15 mouse cellular contexts compared by ENCODE assay signal in genomic region chr4:133941576-133941975, GRCm38 (mm10). TPM values are rescaled to one million over a fixed set of nuclear protein-coding genes. Genes with fewer than 3 reads are reported as not detected.
A peak's percentile ranks its signal among the peaks of the same experiment; 100 is the strongest.
DNase-seq lines count a peak whose midpoint lies in the region; ATAC-seq and TF ChIP-seq lines count a peak whose summit lies in the region.
"Had no signal": no experiment of that assay in that cellular context is flagged by ENCODE, and none has a peak within 500 bp of the region (broad histone marks: within the 10 kb centered on the region; RNA-seq: fewer than 3 reads in every experiment).

No protein-coding gene starts in this region.

- no peak for TF ChIP-seq EP300 in liver, postnatal 0 days (IDR thresholded peaks at IDR 0.05; ENCODE audit: low read depth)

- peak; percentile 36 for DNase-seq in adrenal gland, adult 8-10 months
- DNase-seq in adrenal gland, postnatal 4 days (ENCODE audit: low spot score in 2 of 2) = no peak
- DNase-seq in liver, postnatal 0 days = no peak
- no peak for DNase-seq in embryonic facial prominence, embryonic 10.5 days (ENCODE audit: low spot score)
- peak; percentile 28 to 31 for DNase-seq in lung, postnatal 4 days
- no peak for DNase-seq in spleen, postnatal 36 days (ENCODE audit: low spot score in 2 of 2)
- DNase-seq in kidney, adult 2 months = no peak
- DNase-seq: B cell, adult 2 months; cerebellum, adult 9-11 months; liver had no signal

- H3K4me3 ChIP-seq in liver, embryonic 16.5 days (ENCODE audit: low read depth, low read length) = no peak overlapping the region
- no peak overlapping the region for H3K4me3 ChIP-seq in liver, postnatal 0 days (ENCODE audit: low read depth, low read length)
- H3K4me3 ChIP-seq in embryonic facial prominence, embryonic 10.5 days = 0 out of 2 replicates have a peak overlapping the region, but pooled peaks have one; percentile 11
- no peak overlapping the region for H3K4me3 ChIP-seq in kidney, adult 2 months (ENCODE audit: insufficient read depth, low read depth, low read length)
- H3K4me3 ChIP-seq: embryonic facial prominence, embryonic 12.5 days; forebrain, embryonic 10.5 days; neural tube, embryonic 13.5 days had no signal

- 0 out of 2 replicates have a peak, but pooled peaks have one; percentile 9 for ATAC-seq in liver, embryonic 16.5 days (ENCODE audit: low read depth)
- ATAC-seq in liver, postnatal 0 days = no peak

- peaks cover 7% of the 10 kb centered on the region for H3K4me1 ChIP-seq in liver, embryonic 16.5 days (ENCODE audit: control insufficient read depth, low read depth, low read length)
- H3K4me1 ChIP-seq in liver, postnatal 0 days (ENCODE audit: insufficient read depth) = peaks cover 7% of the 10 kb centered on the region; the same call in 1 of the 2 replicates
- peaks cover 32% of the 10 kb centered on the region for H3K4me1 ChIP-seq in embryonic facial prominence, embryonic 10.5 days
- H3K4me1 ChIP-seq in kidney, adult 2 months (ENCODE audit: control insufficient read depth, insufficient read depth, low read length) = no peaks in the 10 kb centered on the region
- H3K4me1 ChIP-seq: neural tube, embryonic 13.5 days had no signal

- no peak overlapping the region for H3K27ac ChIP-seq in liver, embryonic 16.5 days (ENCODE audit: low read length)
- H3K27ac ChIP-seq in liver, postnatal 0 days (ENCODE audit: low read depth) = no peak overlapping the region
- H3K27ac ChIP-seq in embryonic facial prominence, embryonic 10.5 days (replicated peaks) = peak overlapping the region; percentile 57
- no peak overlapping the region for H3K27ac ChIP-seq in kidney, adult 2 months (ENCODE audit: insufficient read depth, low read depth, low read length)
- H3K27ac ChIP-seq: embryonic facial prominence, embryonic 12.5 days; forebrain, embryonic 10.5 days; kidney, postnatal 0 days; neural tube, embryonic 13.5 days had no signal

- H3K9ac ChIP-seq in liver, embryonic 16.5 days (ENCODE audit: low read depth, low read length) = no peak overlapping the region
- H3K9ac ChIP-seq in liver, postnatal 0 days (replicated peaks) = no peak overlapping the region
- H3K9ac ChIP-seq: embryonic facial prominence, embryonic 12.5 days; neural tube, embryonic 13.5 days had no signal

- no peak overlapping the region for H3K4me2 ChIP-seq in liver, embryonic 16.5 days (ENCODE audit: low read depth, low read length)
- H3K4me2 ChIP-seq in liver, postnatal 0 days (ENCODE audit: low read depth, low read length) = no peak overlapping the region
- H3K4me2 ChIP-seq: embryonic facial prominence, embryonic 12.5 days; neural tube, embryonic 13.5 days had no signal

- TF ChIP-seq CTCF in liver, postnatal 0 days (IDR thresholded peaks at IDR 0.05; ENCODE audit: low read depth) = no peak
- no peak for TF ChIP-seq CTCF in kidney, adult 2 months (conservative IDR thresholded peaks at IDR 0.05; ENCODE audit: insufficient read depth, insufficient read length, low read depth, low read length)

- 40% methylated on average over 3 of the region's 3 CpGs for WGBS in liver, embryonic 16.5 days (ENCODE audit: insufficient replicate concordance)
- WGBS in liver, postnatal 0 days (ENCODE audit: insufficient replicate concordance) = 50% methylated on average over 3 of the region's 3 CpGs
- WGBS in embryonic facial prominence, embryonic 10.5 days = 47% methylated on average over 3 of the region's 3 CpGs
- 65% methylated on average over 3 of the region's 3 CpGs for WGBS in kidney, adult 2 months

- TF ChIP-seq POLR2A in kidney, adult 2 months (IDR thresholded peaks at IDR 0.05; ENCODE audit: low read depth, low read length) = no peak

- H3K9me3 ChIP-seq in liver, embryonic 16.5 days (replicated peaks; ENCODE audit: control insufficient read depth, low read length) = no peaks in the 10 kb centered on the region
- no peaks in the 10 kb centered on the region for H3K9me3 ChIP-seq in liver, postnatal 0 days (ENCODE audit: low read length)
- 0 out of 2 replicates have a peak, but pooled peaks cover 7% of the 10 kb centered on the region for H3K9me3 ChIP-seq in embryonic facial prominence, embryonic 10.5 days
- H3K9me3 ChIP-seq: embryonic facial prominence, embryonic 12.5 days; neural tube, embryonic 13.5 days had no signal

- no peaks in the 10 kb centered on the region for H3K27me3 ChIP-seq in liver, embryonic 16.5 days (ENCODE audit: control insufficient read depth, insufficient read depth, low read depth, low read length)
- no peaks in the 10 kb centered on the region for H3K27me3 ChIP-seq in liver, postnatal 0 days (ENCODE audit: insufficient read depth, low read length)
- H3K27me3 ChIP-seq in embryonic facial prominence, embryonic 10.5 days (replicated peaks; ENCODE audit: low read depth, poor library complexity, severe bottlenecking) = no peaks in the 10 kb centered on the region
- no peaks in the 10 kb centered on the region for H3K27me3 ChIP-seq in kidney, adult 2 months (replicated peaks; ENCODE audit: control insufficient read depth, insufficient read depth, low read length)
- H3K27me3 ChIP-seq: embryonic facial prominence, embryonic 12.5 days; neural tube, embryonic 13.5 days had no signal

- H3K36me3 ChIP-seq in liver, embryonic 16.5 days (ENCODE audit: control insufficient read depth, insufficient read depth) = no peaks in the 10 kb centered on the region
- H3K36me3 ChIP-seq in liver, postnatal 0 days (replicated peaks; ENCODE audit: insufficient read depth, low read length) = no peaks in the 10 kb centered on the region
- H3K36me3 ChIP-seq in embryonic facial prominence, embryonic 10.5 days (replicated peaks) = no peaks in the 10 kb centered on the region
- no peaks in the 10 kb centered on the region for H3K36me3 ChIP-seq in kidney, adult 2 months (ENCODE audit: control insufficient read depth, insufficient read depth, low read length)
- H3K36me3 ChIP-seq: embryonic facial prominence, embryonic 12.5 days; forebrain, embryonic 10.5 days; neural tube, embryonic 13.5 days had no signal

RNA-seq across cellular contexts. Expression of gene Hmgn2, which starts 26.9 kb away (rescaled TPM):
- 100 to 1,000 TPM; 127 to 139 (median 136) TPM for total RNA-seq in adrenal gland, adult 8-10 months (2022)
- total RNA-seq in adrenal gland, postnatal 4 days (2021) = 100 to 1,000 TPM; 497 to 511 TPM
- 517 and 560 TPM in 2 replicates for polyA plus RNA-seq in liver, embryonic 16.5 days (2015; fragmentation: Nextera tagmentation; extraction: Ambion mirVana)
- polyA plus RNA-seq in liver, postnatal 0 days (2015; fragmentation: Nextera tagmentation; extraction: Ambion mirVana) = 547 and 562 TPM in 2 replicates
- polyA plus RNA-seq in embryonic facial prominence, embryonic 10.5 days (2016; fragmentation: Nextera tagmentation; extraction: Ambion mirVana) = 2,976 and 3,167 TPM in 2 replicates
- 12.2 and 21.9 TPM in 2 replicates for polyA plus RNA-seq in kidney, adult 2 months (2012; rRNA removed)

RNA-seq across cellular contexts. Expression of gene Rps6ka1, which starts 54.0 kb away (rescaled TPM):
- 10 to 100 TPM; 16.4 to 25.7 (median 22.8) TPM for total RNA-seq in adrenal gland, adult 8-10 months (2022)
- 10 to 100 TPM; 29.5 to 31.0 TPM for total RNA-seq in adrenal gland, postnatal 4 days (2021)
- 69.9 and 79.4 TPM in 2 replicates for polyA plus RNA-seq in liver, embryonic 16.5 days (2015; fragmentation: Nextera tagmentation; extraction: Ambion mirVana)
- 31.6 and 36.9 TPM in 2 replicates for polyA plus RNA-seq in liver, postnatal 0 days (2015; fragmentation: Nextera tagmentation; extraction: Ambion mirVana)
- polyA plus RNA-seq in embryonic facial prominence, embryonic 10.5 days (2016; fragmentation: Nextera tagmentation; extraction: Ambion mirVana) = 46.6 and 47.6 TPM in 2 replicates
- polyA plus RNA-seq in kidney, adult 2 months (2012; rRNA removed) = 29.4 and 30.9 TPM in 2 replicates

RNA-seq across cellular contexts. Expression of gene Dhdds, which starts 59.1 kb away (rescaled TPM):
- total RNA-seq in adrenal gland, adult 8-10 months (2022) = 10 to 100 TPM; 48.8 to 57.7 (median 57.0) TPM
- total RNA-seq in adrenal gland, postnatal 4 days (2021) = 10 to 100 TPM; 42.9 to 46.3 TPM
- polyA plus RNA-seq in liver, embryonic 16.5 days (2015; fragmentation: Nextera tagmentation; extraction: Ambion mirVana) = 17.4 and 20.2 TPM in 2 replicates
- 8.3 and 10.3 TPM in 2 replicates for polyA plus RNA-seq in liver, postnatal 0 days (2015; fragmentation: Nextera tagmentation; extraction: Ambion mirVana)
- polyA plus RNA-seq in embryonic facial prominence, embryonic 10.5 days (2016; fragmentation: Nextera tagmentation; extraction: Ambion mirVana) = 41.2 and 42.1 TPM in 2 replicates
- 32.0 and 37.0 TPM in 2 replicates for polyA plus RNA-seq in kidney, adult 2 months (2012; rRNA removed)

Comparison
In these comparisons a context has a peak if more than half of its experiments do, and no peak if none do; other contexts are left out.
1. DNase-seq: peak in adrenal gland, adult 8-10 months (single experiment) and lung, postnatal 4 days (2 of 2); none in adrenal gland, postnatal 4 days (0 of 2), liver, postnatal 0 days (single experiment), embryonic facial prominence, embryonic 10.5 days (single experiment), spleen, postnatal 36 days (0 of 2) and kidney, adult 2 months (single experiment).
2. RNA of gene Hmgn2, which starts 26.9 kb away (polyA plus RNA-seq): 2,976 to 3,167 TPM in embryonic facial prominence, embryonic 10.5 days, 547 to 562 TPM in liver, postnatal 0 days and 517 to 560 TPM in liver, embryonic 16.5 days; 12.2 to 21.9 TPM in kidney, adult 2 months; every median in the first group is over 10 times any median in the second.